Mouse (Mus musculus) embryonic facial prominence, embryonic 13.5 days (tissue): ENCODE measurements around the gene Cd82. TPM values are rescaled to one million over a fixed set of nuclear protein-coding genes. Genes with fewer than 3 reads are reported as not detected.

ENCODE experiments used
- ATAC-seq: fragments of 200-750 bp; cut with Nextera tagmentation; 2 replicates; pipeline ENCODE4 v1.8.0; 2017; ENCODE audit warnings: low read depth; ENCODE audit not compliant: insufficient number of reproducible peaks, insufficient read depth, low FRiP score, low TSS enrichment
- H3K27ac ChIP-seq: fragments of 300-500 bp; sonication (generic); 2 replicates; pipeline ENCODE4 v1.5.1; 2015; ENCODE audit warnings: moderate library complexity, mild to moderate bottlenecking, inconsistent platforms
- H3K27me3 ChIP-seq: fragments of 300-500 bp; sonication (generic); 2 replicates; pipeline ENCODE4 v1.6.1; 2015; ENCODE audit warnings: mild to moderate bottlenecking, inconsistent platforms
- H3K36me3 ChIP-seq: fragments of 300-500 bp; sonication (generic); 2 replicates; pipeline ENCODE4 v1.6.1; 2015; ENCODE audit warnings: mild to moderate bottlenecking, inconsistent platforms
- H3K4me1 ChIP-seq: fragments of 300-500 bp; sonication (generic); 2 replicates; pipeline ENCODE4 v1.6.1; 2015; ENCODE audit warnings: inconsistent platforms
- H3K4me2 ChIP-seq: fragments of 300-500 bp; sonication (generic); 2 replicates; pipeline ENCODE4 v1.6.1; 2015; ENCODE audit warnings: moderate library complexity, mild to moderate bottlenecking, inconsistent platforms
- H3K4me3 ChIP-seq: fragments of 300-500 bp; sonication (generic); 2 replicates; pipeline ENCODE4 v1.5.1; 2015; ENCODE audit warnings: mild to moderate bottlenecking, inconsistent platforms
- H3K9ac ChIP-seq: fragments of 300-500 bp; sonication (generic); 2 replicates; pipeline ENCODE4 v1.6.1; 2015; ENCODE audit warnings: mild to moderate bottlenecking, inconsistent platforms
- H3K9me3 ChIP-seq: fragments of 300-500 bp; sonication (generic); 2 replicates; pipeline ENCODE4 v1.6.1; 2016; ENCODE audit warnings: inconsistent platforms
- WGBS: fragments of 180-500 bp; shearing (Covaris S2); methylation state at CpG from one replicate; pipeline ENCODE4 v1.1.7; 2015; ENCODE audit warnings: mixed read lengths; 5-methylcytosine and 5-hydroxymethylcytosine counted together
- polyA plus RNA-seq: library from polyadenylated mRNA; unstranded; fragments of >200 nt; fragmentation: Nextera tagmentation; extraction: Ambion mirVana; gene quantifications from 2 replicates; pipeline ENCODE4 v1.2.1, GENCODE M21; 2015

Cd82 gene
- polyA plus RNA-seq = 34.8 and 40.4 TPM in 2 replicates

DNA sequence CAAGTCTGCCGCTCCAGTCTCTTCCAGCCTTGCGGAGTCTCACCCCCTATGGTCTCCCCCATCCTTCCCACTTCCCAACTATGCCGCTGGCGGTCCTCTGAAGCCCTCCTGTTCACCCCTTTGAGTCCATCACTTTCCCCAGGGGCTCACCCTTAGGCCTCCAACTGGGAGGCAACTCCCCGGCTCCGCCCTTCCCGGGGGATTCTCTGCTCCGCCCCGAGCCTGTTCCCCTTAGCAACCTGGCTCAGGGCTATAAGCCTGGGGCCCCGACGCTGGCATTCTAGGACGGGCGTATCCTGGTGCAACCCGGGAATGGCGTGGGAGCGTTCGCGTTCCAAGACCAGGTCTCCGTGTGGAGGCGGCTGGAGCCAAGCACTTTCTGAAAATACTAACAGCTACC is at the start of gene Cd82:
Gene Cd82 (minus strand): TSS at position 381 of the 400 bp plus-strand sequence.
- H3K27me3 ChIP-seq = no peaks in the 10 kb centered on the region
- peak within 1 kb of the TSS; percentile 55 for H3K4me3 ChIP-seq
- H3K4me1 ChIP-seq = peaks cover 33% of the 10 kb centered on the region
- H3K4me2 ChIP-seq = peak within 1 kb of the TSS; percentile 89
- ATAC-seq = peak; percentile 63
- WGBS = 3% methylated on average over 20 of the region's 20 CpGs
- H3K36me3 ChIP-seq = no peaks in the 10 kb centered on the region
- no peaks in the 10 kb centered on the region for H3K9me3 ChIP-seq
- H3K9ac ChIP-seq = peak within 1 kb of the TSS; percentile 72
- H3K27ac ChIP-seq = peak within 1 kb of the TSS; percentile 77; the same call in 1 of the 2 replicates

DNA sequence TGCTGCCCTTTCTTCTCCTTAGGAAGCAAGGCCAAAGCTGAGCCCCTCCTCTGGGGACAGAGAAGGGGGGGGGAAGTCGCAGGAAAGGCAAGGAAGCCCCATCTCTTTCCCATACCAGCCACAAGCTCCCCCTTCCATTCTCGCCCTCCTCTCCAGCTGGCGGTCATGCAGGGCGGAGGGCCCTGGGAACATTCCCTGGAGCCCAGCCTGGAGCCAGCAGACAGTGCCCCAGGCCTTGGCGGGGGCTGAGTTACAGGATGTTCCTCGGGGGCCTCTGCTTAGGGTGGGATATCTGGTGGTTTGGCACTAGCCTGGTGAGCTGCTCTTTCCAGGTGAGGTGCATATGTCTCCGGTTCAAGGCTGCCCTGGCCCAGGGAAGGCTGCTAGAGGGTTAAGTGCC is 49.2 kb upstream of the Cd82 start:
- Histone ChIP-seq H3K4me3 (no peak overlapping the region), H3K9ac (no peak overlapping the region), H3K27ac (peak overlapping the region; percentile 22; the same call in 1 of the 2 replicates), H3K27me3 (no peaks in the 10 kb centered on the region), H3K4me1 (peaks cover 36% of the 10 kb centered on the region), H3K4me2 (no peak overlapping the region), H3K36me3 (no peaks in the 10 kb centered on the region), H3K9me3 (no peaks in the 10 kb centered on the region)
- 61% methylated on average over 7 of the region's 7 CpGs for WGBS
- no peak for ATAC-seq

DNA sequence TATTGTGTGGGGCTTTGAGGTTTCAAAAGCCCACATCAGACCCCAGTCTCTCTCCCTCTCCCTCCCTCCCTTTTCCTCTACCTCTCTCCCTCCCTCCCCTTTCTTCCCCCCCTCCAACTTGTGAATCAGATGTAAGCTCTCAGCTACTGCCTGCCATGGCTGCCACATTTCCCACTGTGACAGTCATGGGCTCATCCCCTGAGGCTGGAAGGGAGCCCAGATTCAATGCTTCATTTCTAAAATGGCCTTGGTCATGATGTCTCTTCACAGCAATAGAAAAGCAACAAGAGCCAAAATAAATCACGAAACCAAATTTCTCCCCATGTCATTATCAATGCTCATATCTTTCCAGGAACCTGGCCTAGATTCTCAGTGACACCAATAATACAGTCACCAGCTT is 47.9 kb upstream of the Cd82 start:
- H3K4me1 ChIP-seq = peaks cover 30% of the 10 kb centered on the region
- H3K9ac ChIP-seq = no peak overlapping the region
- H3K4me2 ChIP-seq = no peak overlapping the region
- no peak for ATAC-seq
- H3K36me3 ChIP-seq = no peaks in the 10 kb centered on the region
- WGBS = 97% methylated on average over 1 of the region's 1 CpGs
- H3K27me3 ChIP-seq = no peaks in the 10 kb centered on the region
- no peaks in the 10 kb centered on the region for H3K9me3 ChIP-seq
- H3K4me3 ChIP-seq = no peak overlapping the region
- H3K27ac ChIP-seq = no peak overlapping the region

DNA sequence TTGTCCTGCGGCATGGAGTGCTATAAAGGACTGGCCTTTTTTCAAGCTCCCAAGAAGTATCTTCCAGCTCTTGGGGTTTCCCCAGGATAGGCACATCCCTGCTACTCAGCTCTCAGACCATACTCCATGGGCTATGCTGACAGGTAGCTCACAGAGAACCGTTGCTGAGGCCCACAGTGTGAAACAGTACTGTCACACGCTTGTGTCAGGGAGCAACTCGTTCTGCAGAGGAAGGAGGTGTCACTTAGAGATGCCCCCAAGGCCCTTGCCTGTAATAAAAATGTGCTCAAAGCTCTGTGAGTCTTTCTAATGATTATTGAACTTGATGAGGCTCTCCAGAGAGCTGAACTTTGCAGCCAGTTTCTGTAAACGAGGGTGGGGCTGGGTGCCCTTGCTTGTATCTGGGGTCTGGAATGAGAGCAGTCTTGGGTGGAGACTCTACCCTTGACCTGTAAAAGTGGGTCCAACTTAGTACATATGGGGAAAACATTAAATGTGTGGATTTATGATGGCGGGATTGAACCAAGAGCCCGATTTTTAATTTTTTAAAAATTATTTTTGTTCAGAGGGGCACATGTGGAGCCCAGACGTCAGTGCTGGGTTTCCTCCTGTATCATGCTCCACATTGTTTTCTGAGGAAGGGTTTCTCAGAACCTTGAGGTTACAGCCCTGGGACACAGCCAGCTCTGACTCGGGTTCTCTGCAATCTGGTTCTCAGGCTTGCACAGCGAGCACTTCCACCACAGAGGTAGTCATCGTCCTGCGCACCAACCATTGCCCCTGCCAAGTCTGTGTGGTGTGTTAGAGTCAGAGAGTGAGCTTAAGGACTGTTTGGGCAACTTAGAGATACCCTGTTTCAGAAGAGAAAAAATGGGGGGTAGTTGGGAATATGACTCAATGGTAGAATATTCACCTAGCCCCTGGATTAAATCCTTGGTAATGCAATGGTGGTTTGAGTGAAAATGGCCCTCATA is 47.1 kb upstream of the Cd82 start:
- H3K36me3 ChIP-seq = no peaks in the 10 kb centered on the region
- ATAC-seq = no peak
- H3K4me3 ChIP-seq = no peak overlapping the region
- H3K4me2 ChIP-seq = no peak overlapping the region
- H3K27ac ChIP-seq = no peak overlapping the region
- peaks cover 22% of the 10 kb centered on the region for H3K4me1 ChIP-seq
- H3K9me3 ChIP-seq = no peaks in the 10 kb centered on the region
- no peak overlapping the region for H3K9ac ChIP-seq
- WGBS = 71% methylated on average over 12 of the region's 12 CpGs
- H3K27me3 ChIP-seq = no peaks in the 10 kb centered on the region

DNA sequence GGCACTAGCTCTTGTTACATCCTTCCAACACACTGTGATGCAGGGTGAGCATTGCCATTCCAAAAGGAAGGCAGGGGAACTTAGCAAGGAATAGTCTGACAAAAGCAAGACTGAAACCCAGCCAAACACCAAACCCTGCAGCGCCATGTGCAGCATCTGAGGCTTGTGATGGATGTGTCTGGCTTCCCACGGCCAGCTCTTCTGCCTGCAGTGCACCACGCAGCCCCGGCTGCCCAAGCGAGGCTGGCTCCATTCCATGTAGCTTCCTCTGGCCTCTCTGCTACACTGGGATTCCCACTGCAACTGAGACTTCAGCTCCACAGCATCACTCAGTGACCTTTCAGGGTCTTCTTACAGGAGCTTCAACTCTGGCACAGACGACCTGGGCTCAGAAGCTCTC is 42.2 kb upstream of the Cd82 start:
- H3K9ac ChIP-seq = no peak overlapping the region
- 86% methylated on average over 6 of the region's 6 CpGs for WGBS
- ATAC-seq = no peak
- H3K9me3 ChIP-seq = no peaks in the 10 kb centered on the region
- H3K4me1 ChIP-seq = peaks cover 23% of the 10 kb centered on the region
- H3K4me3 ChIP-seq = no peak overlapping the region
- H3K27ac ChIP-seq = no peak overlapping the region
- H3K36me3 ChIP-seq = no peaks in the 10 kb centered on the region
- H3K4me2 ChIP-seq = no peak overlapping the region
- H3K27me3 ChIP-seq = no peaks in the 10 kb centered on the region

DNA sequence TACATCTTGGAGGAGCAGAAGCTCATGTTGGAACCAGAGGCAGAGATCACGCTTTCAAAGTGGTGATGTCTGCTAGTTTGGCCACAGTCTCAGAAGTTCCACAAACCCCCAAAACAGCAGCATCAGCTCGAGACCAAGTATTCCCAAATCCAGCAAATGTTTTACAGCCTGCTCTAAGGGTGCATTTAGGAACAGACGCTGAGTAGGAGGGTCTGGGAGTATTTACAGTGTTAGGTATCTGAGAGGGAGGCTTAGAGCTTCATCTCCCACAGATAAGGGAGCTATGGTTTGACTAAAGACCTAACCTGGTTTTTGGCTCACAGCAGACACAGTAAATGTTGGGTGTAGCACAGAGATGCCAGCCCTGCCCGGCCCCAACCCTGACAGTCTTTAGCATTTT is 40.4 kb upstream of the Cd82 start:
- Histone ChIP-seq H3K9ac (no peak overlapping the region), H3K4me1 (peaks cover 23% of the 10 kb centered on the region), H3K4me2 (no peak overlapping the region), H3K27me3 (no peaks in the 10 kb centered on the region), H3K4me3 (no peak overlapping the region), H3K27ac (no peak overlapping the region), H3K36me3 (no peaks in the 10 kb centered on the region), H3K9me3 (no peaks in the 10 kb centered on the region)
- ATAC-seq = no peak
- 66% methylated on average over 4 of the region's 4 CpGs for WGBS

DNA sequence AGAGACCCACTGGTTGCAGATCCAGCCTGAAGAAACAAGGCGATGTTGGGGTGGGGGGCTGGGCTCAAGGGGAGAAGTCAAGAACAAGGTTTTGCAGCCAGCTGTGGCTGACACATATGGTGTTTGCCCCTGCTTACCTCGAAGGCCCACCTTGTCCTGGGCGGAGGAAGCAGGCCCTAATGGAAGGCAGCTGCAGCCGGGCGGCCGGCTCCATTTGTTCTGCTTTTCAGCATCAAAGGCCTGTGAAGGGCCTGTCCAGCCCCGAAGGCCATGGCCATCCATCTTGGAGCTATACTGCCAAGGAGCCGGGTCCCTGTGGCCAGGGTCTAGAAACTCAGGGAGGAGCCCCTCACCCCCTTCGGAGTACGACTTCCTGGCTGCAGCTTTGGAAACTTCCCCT is 38.4 kb upstream of the Cd82 start:
- H3K4me2 ChIP-seq = no peak overlapping the region
- WGBS = 48% methylated on average over 10 of the region's 10 CpGs
- no peak overlapping the region; the same call in 1 of the 2 replicates for H3K27ac ChIP-seq
- H3K9ac ChIP-seq = 0 out of 2 replicates have a peak overlapping the region, but pooled peaks have one; percentile 21
- no peaks in the 10 kb centered on the region for H3K9me3 ChIP-seq
- ATAC-seq = no peak
- H3K4me1 ChIP-seq = peaks cover 19% of the 10 kb centered on the region
- H3K36me3 ChIP-seq = no peaks in the 10 kb centered on the region
- H3K27me3 ChIP-seq = no peaks in the 10 kb centered on the region
- no peak overlapping the region for H3K4me3 ChIP-seq

DNA sequence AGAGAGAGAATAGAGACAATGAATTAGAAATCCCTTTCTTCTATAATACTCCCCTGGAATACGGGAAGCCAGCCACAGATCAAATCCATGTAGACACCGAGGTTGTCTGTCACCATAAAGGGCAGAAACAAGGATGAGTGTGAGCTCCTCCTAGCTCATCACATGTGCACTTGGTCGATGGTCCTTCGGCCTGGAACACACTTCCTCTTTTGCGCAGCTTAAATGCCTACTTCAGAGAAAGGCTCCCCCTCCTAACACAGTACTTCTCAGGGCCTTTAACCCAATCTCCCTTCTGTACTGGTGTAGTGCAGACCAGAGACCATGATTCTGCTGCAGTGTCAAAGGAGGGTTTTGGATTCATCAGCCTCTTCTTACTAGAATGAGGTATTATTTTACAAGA is 34.3 kb upstream of the Cd82 start:
- Histone ChIP-seq H3K27me3 (no peaks in the 10 kb centered on the region), H3K4me2 (no peak overlapping the region), H3K9me3 (no peaks in the 10 kb centered on the region), H3K4me1 (peaks cover 15% of the 10 kb centered on the region), H3K36me3 (no peaks in the 10 kb centered on the region), H3K4me3 (no peak overlapping the region), H3K27ac (no peak overlapping the region), H3K9ac (no peak overlapping the region)
- 86% methylated on average over 5 of the region's 5 CpGs for WGBS
- ATAC-seq = no peak

DNA sequence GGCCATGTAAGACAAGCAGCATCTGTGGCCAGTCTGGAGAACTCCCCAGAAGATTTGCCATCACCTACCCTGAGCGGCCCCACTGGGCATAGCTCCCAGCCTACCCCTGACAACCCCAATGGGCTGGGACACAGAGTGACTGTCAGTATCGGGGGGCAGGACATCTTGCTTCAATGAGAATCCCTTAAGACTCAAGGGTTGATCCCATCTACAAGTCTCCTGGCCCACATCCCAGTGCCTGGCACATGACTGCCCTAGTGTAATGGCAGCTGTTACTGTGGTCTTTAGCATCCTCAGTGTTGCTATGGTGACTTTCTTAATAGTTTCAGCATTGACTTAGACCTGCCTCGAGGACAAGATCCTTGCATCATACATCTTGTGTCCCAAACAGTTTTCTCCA is 32.2 kb upstream of the Cd82 start:
- 66% methylated on average over 3 of the region's 3 CpGs for WGBS
- H3K27me3 ChIP-seq = no peaks in the 10 kb centered on the region

DNA sequence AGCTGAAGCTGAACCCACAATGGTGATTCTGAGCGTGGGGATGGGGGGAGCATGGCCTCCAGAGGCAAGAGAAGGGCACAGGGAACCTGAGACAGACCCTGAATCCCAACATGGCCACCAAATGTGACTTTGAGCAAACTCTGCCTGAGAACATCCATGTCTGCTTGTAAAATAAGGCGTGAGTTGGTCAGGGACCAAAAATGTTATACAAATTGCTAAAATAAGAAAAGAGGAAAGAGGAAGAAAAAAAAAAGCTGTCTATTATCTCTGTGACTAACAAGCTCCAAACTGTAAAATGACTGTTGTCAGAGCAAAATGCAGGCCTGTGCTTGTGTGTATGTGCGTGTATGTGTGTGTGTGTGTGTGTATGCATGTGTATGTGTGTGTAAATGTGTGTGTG is 30.6 kb upstream of the Cd82 start:
- H3K9me3 ChIP-seq = no peaks in the 10 kb centered on the region
- ATAC-seq = no peak
- H3K27ac ChIP-seq = no peak overlapping the region
- H3K36me3 ChIP-seq = no peaks in the 10 kb centered on the region
- H3K4me3 ChIP-seq = no peak overlapping the region
- H3K4me1 ChIP-seq = 0 out of 2 replicates have a peak, but pooled peaks cover 10% of the 10 kb centered on the region
- H3K4me2 ChIP-seq = no peak overlapping the region
- H3K27me3 ChIP-seq = no peaks in the 10 kb centered on the region
- 69% methylated on average over 3 of the region's 3 CpGs for WGBS
- H3K9ac ChIP-seq = no peak overlapping the region

More for the DNA sequence above, 32.2 kb upstream of the Cd82 start:
- H3K4me3 ChIP-seq = no peak overlapping the region
- H3K4me2 ChIP-seq = no peak overlapping the region
- 0 out of 2 replicates have a peak, but pooled peaks cover 8% of the 10 kb centered on the region for H3K4me1 ChIP-seq
- no peak overlapping the region for H3K9ac ChIP-seq
- no peaks in the 10 kb centered on the region for H3K36me3 ChIP-seq
- no peak for ATAC-seq
- H3K27ac ChIP-seq = no peak overlapping the region
- no peaks in the 10 kb centered on the region for H3K9me3 ChIP-seq

DNA sequence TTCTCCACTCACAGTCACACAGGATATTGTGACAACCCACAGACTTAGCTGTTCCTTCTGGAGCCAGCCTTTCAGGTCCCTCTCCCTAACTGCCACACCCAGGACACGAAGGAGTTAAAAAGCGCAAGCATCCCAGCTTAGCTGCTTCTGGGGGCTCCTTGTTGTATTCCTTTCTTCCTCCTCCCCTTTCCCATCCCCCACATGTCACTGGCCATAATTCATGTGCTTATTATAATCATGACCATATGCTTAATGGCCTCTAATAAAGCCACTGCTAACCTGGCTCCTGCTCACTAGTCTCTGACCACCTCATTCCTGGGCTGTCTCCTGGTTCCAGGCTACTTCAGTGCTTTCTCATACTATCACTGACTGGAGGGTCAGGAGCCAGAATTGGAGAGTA is 27.6 kb upstream of the Cd82 start:
- Histone ChIP-seq H3K27ac (no peak overlapping the region), H3K4me3 (no peak overlapping the region), H3K9ac (no peak overlapping the region), H3K4me1 (peaks cover 16% of the 10 kb centered on the region), H3K36me3 (no peaks in the 10 kb centered on the region), H3K9me3 (no peaks in the 10 kb centered on the region), H3K27me3 (0 out of 2 replicates have a peak, but pooled peaks cover 8% of the 10 kb centered on the region), H3K4me2 (no peak overlapping the region)
- ATAC-seq = no peak
- WGBS = 68% methylated on average over 2 of the region's 2 CpGs
